Mouse (Mus musculus) CH12.LX (cell line): ENCODE measurements at regions not wholly inside any gene's neighbourhood (a gene's known extent, or its start where the extent isn't known, plus 50 kb on each side); places are given as distances from the start of the nearest gene placed in this dataset.

Source experiments
- CHD2 ChIP-seq: IDR thresholded peaks from 2 replicates; pipeline ENCODE4 v1.6.1; 2011; ENCODE audit warnings: low read length, improper control_type of control experiment
- CTCF ChIP-seq, 2 experiments: IDR thresholded peaks in 1 of 2; conservative IDR thresholded peaks in 1 of 2; 2 replicates each; pipeline ENCODE4 v1.5.1; 2011 to 2012; ENCODE audit warnings: low read depth in 2 of 2, low read length in 2 of 2, improper control_type of control experiment in 1 of 2, inconsistent platforms in 1 of 2, mild to moderate bottlenecking in 1 of 2, moderate library complexity in 1 of 2
- EP300 ChIP-seq: IDR thresholded peaks from 2 replicates; pipeline ENCODE4 v1.6.1; 2011; ENCODE audit warnings: low read length, improper control_type of control experiment
- NELFE ChIP-seq: IDR thresholded peaks from 2 replicates; pipeline ENCODE4 v1.6.1; 2011; ENCODE audit warnings: low read depth, low read length, improper control_type of control experiment
- NRF1 ChIP-seq: IDR thresholded peaks from 2 replicates; pipeline ENCODE4 v1.6.1; 2014; ENCODE audit warnings: low read depth, mild to moderate bottlenecking, inconsistent platforms, low read length, improper control_type of control experiment, moderate library complexity
- POLR2A ChIP-seq: IDR thresholded peaks from 2 replicates; pipeline ENCODE4 v1.6.1; 2011; ENCODE audit warnings: low read depth, mild to moderate bottlenecking, improper control_type of control experiment, low read length
- USF1 ChIP-seq: IDR thresholded peaks from 2 replicates; pipeline ENCODE4 v1.6.1; 2014; ENCODE audit warnings: low read depth, mild to moderate bottlenecking, inconsistent platforms, low read length, improper control_type of control experiment
- ZC3H11A ChIP-seq: IDR thresholded peaks from 2 replicates; pipeline ENCODE4 v1.6.1; 2012; ENCODE audit warnings: low read depth, mild to moderate bottlenecking, inconsistent platforms, low read length, improper control_type of control experiment
- ZNF384 ChIP-seq: IDR thresholded peaks from 2 replicates; pipeline ENCODE4 v1.6.1; 2012; ENCODE audit warnings: low read depth, low read length, improper control_type of control experiment, inconsistent platforms

DNA sequence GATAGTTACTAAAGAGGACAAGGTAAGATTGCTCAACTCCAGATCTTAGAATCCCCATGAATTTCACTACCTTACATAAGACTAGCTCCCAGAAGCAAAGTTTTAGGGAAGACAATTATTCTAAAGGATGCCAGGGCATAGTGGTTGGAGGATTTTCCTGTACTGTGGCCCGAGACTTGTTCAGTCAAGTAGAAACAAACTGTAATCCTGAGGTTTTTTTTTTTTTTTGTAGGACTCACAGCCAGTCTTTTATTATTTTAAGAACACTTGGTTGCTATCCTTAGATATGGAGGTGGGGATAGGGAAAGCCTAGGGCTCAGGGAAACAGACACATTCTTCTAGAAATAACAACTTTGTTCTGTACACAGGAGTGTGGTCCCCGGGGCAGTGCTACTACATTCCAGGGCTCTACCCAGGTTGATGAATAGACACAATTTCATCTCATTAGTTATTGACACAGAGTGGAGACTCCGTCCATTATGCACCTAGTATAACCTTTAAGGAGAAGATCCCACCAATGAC, 285.6 kb downstream of the Osr1 start:
- no peak for TF ChIP-seq POLR2A
- TF ChIP-seq ZNF384, result no peak
- TF ChIP-seq EP300, result no peak
- no peak for TF ChIP-seq CTCF (conservative IDR thresholded peaks at IDR 0.05 in 1 of 2, IDR thresholded peaks at IDR 0.05 in 1 of 2; ENCODE audit: low read depth in 2 of 2, low read length in 2 of 2)
- no peak for TF ChIP-seq CHD2
- TF ChIP-seq ZC3H11A, result no peak
- TF ChIP-seq NELFE, result no peak
- no peak for TF ChIP-seq USF1
- no peak for TF ChIP-seq NRF1
